Mouse (Mus musculus): ENCODE measurements around the gene Txlng. TPM values are rescaled to one million over a fixed set of nuclear protein-coding genes. Genes with fewer than 3 reads are reported as not detected.
A peak's percentile ranks its signal among the peaks of the same experiment; 100 is the strongest.

Gene Txlng
- 6.0 and 9.8 TPM in 2 replicates for polyA plus RNA-seq (2011; ENCODE audit: insufficient read depth, insufficient read length, low replicate concordance, missing spikeins)

DNA sequence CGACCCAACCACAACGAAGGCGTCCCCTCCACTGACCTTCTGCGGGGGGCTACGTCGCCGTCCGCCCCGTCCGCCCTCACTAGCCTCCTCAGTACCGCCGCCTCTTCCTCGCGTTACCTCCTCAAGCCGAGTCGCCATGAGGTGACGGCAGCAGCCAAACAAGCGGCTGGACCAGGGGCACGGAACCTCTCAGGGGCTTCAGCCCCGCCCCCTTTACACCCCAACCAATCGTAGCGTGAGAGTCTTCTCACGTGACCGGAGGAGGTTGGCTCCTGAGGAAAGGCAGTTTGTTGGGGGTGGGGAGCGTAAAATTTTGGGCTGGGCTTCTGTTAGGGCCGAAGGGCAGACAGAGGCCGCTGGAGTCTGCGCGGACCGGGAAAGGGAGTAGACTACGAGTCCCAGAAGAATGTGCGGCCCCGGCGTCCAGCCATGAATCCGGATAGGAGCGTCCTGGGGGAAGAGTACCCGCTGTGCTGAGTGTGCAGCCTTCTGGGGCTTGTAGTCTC lies at the start of gene Txlng:
Gene Txlng, minus strand, starts transcription at position 252 of the 506 bp plus-strand sequence.
- H3K4me1 ChIP-seq (ENCODE audit: control insufficient read depth, insufficient read depth, low read length), result no peaks in the 10 kb centered on the region
- peak within 1 kb of the TSS; percentile 72 for H3K27ac ChIP-seq (ENCODE audit: control insufficient read depth, insufficient read depth, low read depth, low read length, poor library complexity)
- 14% methylated on average over 37 of the region's 37 CpGs for WGBS
- peak within 1 kb of the TSS; percentile 89 for H3K4me3 ChIP-seq (replicated peaks; ENCODE audit: control insufficient read depth, low read depth, low read length)
- TF ChIP-seq POLR2A (IDR thresholded peaks at IDR 0.05; ENCODE audit: borderline replicate concordance, control insufficient read depth, low read depth, low read length) (peak; percentile 83; the same call in 1 of the 2 replicates), CTCF (IDR thresholded peaks at IDR 0.05; ENCODE audit: control insufficient read depth, insufficient read depth, low read length) (no peak)

- WGBS, result 79% methylated on average over 3 of the region's 3 CpGs
- H3K4me1 ChIP-seq (ENCODE audit: control insufficient read depth, insufficient read depth, low read length), result no peaks in the 10 kb centered on the region
- TF ChIP-seq CTCF (IDR thresholded peaks at IDR 0.05; ENCODE audit: control insufficient read depth, insufficient read depth, low read length), result no peak
- no peak overlapping the region for H3K4me3 ChIP-seq (replicated peaks; ENCODE audit: control insufficient read depth, low read depth, low read length)
- H3K27ac ChIP-seq (ENCODE audit: control insufficient read depth, insufficient read depth, low read depth, low read length, poor library complexity), result no peak overlapping the region
Measured at GRCm38 (mm10) chrX:162878236-162878635, 49.0 kb upstream of the Txlng start.

GRCm38 (mm10) chrX:162873761-162874160 lies 44.5 kb upstream of the Txlng start:
- 90% methylated on average over 2 of the region's 2 CpGs for WGBS
- Histone ChIP-seq H3K4me3 (replicated peaks; ENCODE audit: control insufficient read depth, low read depth, low read length) (no peak overlapping the region), H3K4me1 (ENCODE audit: control insufficient read depth, insufficient read depth, low read length) (no peaks in the 10 kb centered on the region), H3K27ac (ENCODE audit: control insufficient read depth, insufficient read depth, low read depth, low read length, poor library complexity) (no peak overlapping the region)
- TF ChIP-seq CTCF (IDR thresholded peaks at IDR 0.05; ENCODE audit: control insufficient read depth, insufficient read depth, low read length) (no peak), POLR2A (IDR thresholded peaks at IDR 0.05; ENCODE audit: borderline replicate concordance, control insufficient read depth, low read depth, low read length) (no peak)

DNA sequence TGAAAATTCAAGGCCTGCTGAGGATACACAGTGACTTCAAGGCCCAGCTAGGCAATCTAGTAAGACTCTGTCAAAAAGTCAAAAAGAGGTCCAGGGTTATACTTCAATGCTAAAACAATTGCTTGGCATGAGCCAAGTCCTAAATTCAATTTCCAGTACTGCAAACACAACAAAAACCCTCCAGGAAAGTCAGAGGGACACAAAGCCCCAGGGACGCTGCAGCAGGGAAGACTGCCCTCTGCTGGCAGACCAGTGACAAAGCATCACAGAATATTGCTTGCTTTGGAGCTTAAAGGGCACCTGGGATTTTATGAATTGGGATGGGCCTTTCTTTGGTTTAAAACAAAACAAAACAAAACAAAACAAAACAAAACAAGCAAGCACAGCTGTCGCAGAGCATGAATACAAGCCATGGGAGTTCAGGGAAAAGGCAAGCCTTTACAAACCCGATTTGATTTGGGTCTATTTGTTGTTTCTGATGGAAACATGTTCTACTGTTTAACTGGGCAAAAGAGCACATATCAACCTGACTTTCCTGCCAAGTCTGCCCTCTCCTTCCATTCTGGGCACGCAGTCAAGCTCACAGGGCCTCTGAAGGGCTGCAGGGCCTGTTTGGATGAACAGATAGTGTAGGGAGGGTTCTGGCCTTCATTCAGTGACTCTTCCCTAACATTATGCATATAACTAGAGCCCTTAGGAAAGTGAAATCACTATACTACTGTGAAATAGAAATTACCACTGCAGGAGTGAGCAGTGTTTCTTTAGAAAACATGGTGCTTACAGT lies 42.7 kb upstream of the Txlng start:
- no peak for TF ChIP-seq POLR2A (IDR thresholded peaks at IDR 0.05; ENCODE audit: borderline replicate concordance, control insufficient read depth, low read depth, low read length)
- TF ChIP-seq CTCF (IDR thresholded peaks at IDR 0.05; ENCODE audit: control insufficient read depth, insufficient read depth, low read length), result peak; percentile 72
- 41% methylated on average over 4 of the region's 4 CpGs for WGBS
- no peak overlapping the region for H3K27ac ChIP-seq (ENCODE audit: control insufficient read depth, insufficient read depth, low read depth, low read length, poor library complexity)
- H3K4me1 ChIP-seq (ENCODE audit: control insufficient read depth, insufficient read depth, low read length), result no peaks in the 10 kb centered on the region
- H3K4me3 ChIP-seq (replicated peaks; ENCODE audit: control insufficient read depth, low read depth, low read length), result no peak overlapping the region

DNA sequence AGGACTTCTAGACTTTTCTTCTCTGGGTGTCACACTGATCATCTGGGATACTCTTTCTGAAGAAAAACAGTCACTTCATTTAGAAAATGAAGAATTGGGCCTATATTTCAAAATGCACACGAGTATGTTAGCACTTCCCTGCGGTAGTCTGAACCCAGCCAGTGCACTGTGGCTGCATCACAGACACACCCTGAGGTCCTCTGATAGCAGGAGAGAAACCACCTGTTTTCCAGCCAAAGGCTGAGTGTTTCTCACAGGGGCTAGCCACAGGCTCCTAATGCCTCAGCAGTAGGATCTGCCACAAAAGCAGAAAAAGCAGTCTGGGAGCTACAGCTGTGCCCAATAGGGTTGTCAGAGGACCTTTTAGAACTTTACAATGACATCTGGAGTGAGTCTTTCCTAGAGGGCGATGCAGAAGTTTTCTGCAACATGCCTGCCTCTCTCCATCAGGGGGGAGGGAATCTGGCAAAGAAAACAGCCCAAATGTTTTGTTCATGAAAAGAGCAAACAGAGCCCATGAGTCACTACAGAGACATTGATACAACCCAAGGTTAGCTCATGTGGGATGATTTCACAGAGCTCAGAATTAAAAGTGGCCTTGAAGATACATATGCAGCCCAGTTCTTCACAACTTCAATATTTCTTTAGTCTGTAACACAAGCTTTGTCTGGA lies 39.2 kb upstream of the Txlng start:
- H3K4me3 ChIP-seq (replicated peaks; ENCODE audit: control insufficient read depth, low read depth, low read length), result no peak overlapping the region
- 62% methylated on average over 3 of the region's 3 CpGs for WGBS
- H3K27ac ChIP-seq (ENCODE audit: control insufficient read depth, insufficient read depth, low read depth, low read length, poor library complexity), result no peak overlapping the region
- TF ChIP-seq POLR2A (IDR thresholded peaks at IDR 0.05; ENCODE audit: borderline replicate concordance, control insufficient read depth, low read depth, low read length) (no peak), CTCF (IDR thresholded peaks at IDR 0.05; ENCODE audit: control insufficient read depth, insufficient read depth, low read length) (no peak)
- no peaks in the 10 kb centered on the region for H3K4me1 ChIP-seq (ENCODE audit: control insufficient read depth, insufficient read depth, low read length)

DNA sequence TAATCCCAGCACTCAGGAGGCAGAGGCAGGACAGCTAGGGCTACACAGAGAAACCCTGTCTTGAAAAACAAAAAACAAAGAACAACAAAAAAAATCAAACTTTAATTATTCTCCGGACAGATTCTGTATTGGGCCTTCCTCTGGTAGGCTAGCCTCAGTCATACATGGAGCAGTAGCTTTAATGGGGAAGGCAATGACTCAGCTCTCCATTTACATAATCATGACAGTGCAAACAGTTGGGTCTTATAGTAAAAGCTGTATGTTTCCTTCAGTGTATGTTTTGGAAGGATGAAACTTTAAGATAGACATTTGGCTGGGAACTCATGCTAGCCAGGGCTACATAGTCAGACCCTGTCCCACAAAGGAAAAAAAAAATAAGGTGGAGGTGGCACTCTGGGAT lies 19.4 kb upstream of the Txlng start:
- WGBS, result 33% methylated on average over 1 of the region's 1 CpGs
- TF ChIP-seq CTCF (IDR thresholded peaks at IDR 0.05; ENCODE audit: control insufficient read depth, insufficient read depth, low read length) (no peak), POLR2A (IDR thresholded peaks at IDR 0.05; ENCODE audit: borderline replicate concordance, control insufficient read depth, low read depth, low read length) (no peak)
- Histone ChIP-seq H3K27ac (ENCODE audit: control insufficient read depth, insufficient read depth, low read depth, low read length, poor library complexity) (no peak overlapping the region), H3K4me3 (replicated peaks; ENCODE audit: control insufficient read depth, low read depth, low read length) (no peak overlapping the region), H3K4me1 (ENCODE audit: control insufficient read depth, insufficient read depth, low read length) (no peaks in the 10 kb centered on the region)

DNA sequence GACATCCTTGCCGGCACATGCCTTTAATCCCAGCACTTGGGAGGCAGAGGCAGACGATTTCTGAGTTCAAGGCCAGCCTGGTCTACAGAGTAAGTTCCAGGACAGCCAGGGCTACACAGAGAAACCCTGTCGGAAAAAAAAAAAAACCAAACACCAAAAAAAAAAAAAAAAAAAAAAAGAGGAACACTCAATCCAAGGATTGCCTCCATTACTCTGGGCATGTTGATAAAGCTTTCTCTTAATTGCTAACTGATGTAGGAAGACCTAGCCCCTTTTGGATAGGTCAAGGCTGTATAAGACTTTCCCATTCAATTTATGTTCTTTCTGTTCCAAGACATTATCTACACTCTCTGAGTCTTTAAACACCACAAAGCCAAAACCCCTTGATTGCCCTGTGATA lies 16.3 kb upstream of the Txlng start:
- Histone ChIP-seq H3K4me1 (ENCODE audit: control insufficient read depth, insufficient read depth, low read length) (no peaks in the 10 kb centered on the region), H3K4me3 (replicated peaks; ENCODE audit: control insufficient read depth, low read depth, low read length) (no peak overlapping the region), H3K27ac (ENCODE audit: control insufficient read depth, insufficient read depth, low read depth, low read length, poor library complexity) (no peak overlapping the region)
- WGBS, result 73% methylated on average over 3 of the region's 3 CpGs
- no peak for TF ChIP-seq POLR2A (IDR thresholded peaks at IDR 0.05; ENCODE audit: borderline replicate concordance, control insufficient read depth, low read depth, low read length)

DNA sequence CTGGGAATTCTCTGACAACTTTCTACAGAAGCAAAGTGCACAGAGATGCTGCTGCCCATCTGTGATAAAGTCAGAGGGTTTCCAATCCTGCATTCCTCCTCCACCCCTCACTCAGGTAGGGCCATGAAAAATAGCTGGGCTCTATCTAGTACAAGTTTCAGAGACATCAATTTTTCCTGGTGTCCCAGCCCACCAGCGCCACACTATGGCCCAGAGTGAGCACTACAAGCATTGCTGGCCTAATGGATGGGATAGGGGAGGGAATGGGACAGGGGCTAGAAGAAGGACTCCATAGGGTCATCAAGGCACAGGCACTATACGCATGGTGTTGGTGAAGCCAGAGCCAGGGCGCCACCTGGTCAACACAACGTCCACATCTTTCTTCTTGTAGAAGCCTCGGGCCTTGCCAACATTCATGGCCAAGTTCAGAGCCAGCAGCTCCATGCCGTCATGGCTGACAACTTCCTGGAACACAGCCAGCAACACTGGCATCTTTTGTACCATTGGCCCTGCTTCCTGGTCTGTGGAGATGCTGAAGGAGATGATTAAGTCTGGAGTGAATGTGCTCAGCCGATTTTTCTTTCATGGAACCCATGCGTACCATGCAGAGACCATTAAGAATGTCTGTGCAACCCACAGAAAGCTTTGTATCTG lies 15.3 kb upstream of the Txlng start:
- Histone ChIP-seq H3K4me1 (ENCODE audit: control insufficient read depth, insufficient read depth, low read length) (no peaks in the 10 kb centered on the region), H3K4me3 (replicated peaks; ENCODE audit: control insufficient read depth, low read depth, low read length) (no peak overlapping the region), H3K27ac (ENCODE audit: control insufficient read depth, insufficient read depth, low read depth, low read length, poor library complexity) (no peak overlapping the region)
- TF ChIP-seq CTCF (IDR thresholded peaks at IDR 0.05; ENCODE audit: control insufficient read depth, insufficient read depth, low read length) (no peak), POLR2A (IDR thresholded peaks at IDR 0.05; ENCODE audit: borderline replicate concordance, control insufficient read depth, low read depth, low read length) (no peak)
- 74% methylated on average over 8 of the region's 8 CpGs for WGBS

Measured in bone marrow, adult 2 months (tissue).